Mouse (Mus musculus): ENCODE measurements around the gene Vmn2r73.
"Not testable (repeated sequence)": the region's sequence is repeated elsewhere in the genome, so short reads cannot be mapped to it uniquely, and the experiment has no call there.

Vmn2r73 gene

DNA sequence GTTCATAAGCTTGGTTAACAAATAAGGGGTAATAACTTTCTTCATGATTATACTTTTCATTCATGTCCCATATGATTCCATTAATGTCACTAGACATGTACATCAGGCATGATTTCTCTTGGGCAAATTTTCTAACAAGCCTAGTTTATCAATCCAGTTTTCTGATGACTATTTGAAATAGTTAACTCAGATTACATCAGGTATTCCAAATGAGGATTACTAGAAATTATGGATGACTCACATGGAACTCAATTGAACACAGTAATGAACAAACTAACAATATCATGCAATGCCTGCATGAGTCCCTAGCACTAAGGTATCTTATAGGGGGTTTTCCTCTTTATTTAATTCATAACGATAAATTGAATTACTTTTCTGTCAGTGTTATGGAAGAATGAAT lies at the start of gene Vmn2r73:
Gene Vmn2r73, minus strand, starts transcription at position 101 of the 400 bp plus-strand sequence.
- no peak for DNase-seq

DNA sequence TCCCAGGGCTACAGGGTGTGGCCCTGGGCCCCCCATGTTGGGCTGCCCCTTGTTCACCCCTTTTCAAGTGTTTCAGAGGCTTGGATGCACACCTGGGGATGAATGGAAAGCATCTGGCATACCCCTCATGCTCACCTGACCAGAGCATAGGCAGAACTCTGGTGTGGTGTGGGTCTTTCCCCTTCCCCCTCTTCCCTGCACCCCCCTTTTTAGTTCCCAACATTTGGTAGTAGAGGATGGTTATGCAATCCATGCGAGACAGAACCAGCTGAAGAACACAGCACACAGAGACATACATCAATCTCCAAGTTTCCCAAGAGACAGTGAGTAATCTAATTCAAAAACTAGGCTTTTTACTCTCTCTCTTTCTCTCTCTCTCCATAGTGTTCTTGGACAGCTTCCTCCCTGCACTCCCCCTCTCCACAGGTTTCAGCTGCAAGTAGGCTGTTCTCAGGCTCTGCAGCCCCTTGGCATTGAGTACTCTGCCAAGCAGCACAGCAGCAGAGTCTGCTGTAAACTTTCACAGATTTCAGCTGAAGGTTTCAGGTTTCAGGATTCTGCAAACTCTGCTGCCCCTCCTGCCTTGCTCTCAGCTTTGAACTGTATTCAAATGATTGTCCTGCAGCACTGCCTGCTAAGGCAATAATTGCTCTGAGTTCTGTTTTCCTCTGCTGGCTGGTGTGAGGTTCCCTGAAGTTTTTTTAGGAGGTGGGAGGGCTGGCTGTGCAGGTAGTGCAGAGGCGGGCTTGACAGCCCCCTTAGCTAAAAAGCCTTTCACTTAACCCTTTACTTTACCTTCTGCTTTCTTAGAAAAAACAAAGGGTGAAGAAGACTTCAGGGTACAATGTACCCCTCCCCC lies 35.7 kb downstream of the Vmn2r73 start:
- no peak for DNase-seq

DNA sequence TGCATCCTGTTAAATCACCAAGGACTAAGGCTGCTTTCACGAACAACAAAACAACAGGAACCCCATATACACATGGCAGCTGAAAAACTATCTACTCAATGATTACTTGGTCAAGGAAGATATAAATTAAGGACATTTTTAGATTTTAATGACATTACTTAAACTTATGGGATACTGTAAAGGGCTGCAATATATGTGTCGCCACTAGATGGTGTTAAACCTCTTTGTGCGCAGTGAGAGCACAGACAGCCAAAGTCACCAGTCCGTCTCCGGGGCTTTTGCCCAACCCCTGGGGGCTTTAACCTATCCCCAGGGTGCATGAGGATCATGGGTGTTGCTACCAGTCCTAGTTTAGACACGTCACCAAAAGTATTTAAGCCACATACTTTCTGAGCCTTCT lies 58.0 kb downstream of the Vmn2r73 start:
- not testable (repeated sequence) for DNase-seq
